Mouse (Mus musculus): Measurements from ENCODE around the gene Myl3. TPM values are rescaled to one million over a fixed set of nuclear protein-coding genes. Genes with fewer than 3 reads are reported as not detected.

Myl3 gene
- polyA plus RNA-seq, 1 experiment from 2014 or later = 4,569 TPM

DNA sequence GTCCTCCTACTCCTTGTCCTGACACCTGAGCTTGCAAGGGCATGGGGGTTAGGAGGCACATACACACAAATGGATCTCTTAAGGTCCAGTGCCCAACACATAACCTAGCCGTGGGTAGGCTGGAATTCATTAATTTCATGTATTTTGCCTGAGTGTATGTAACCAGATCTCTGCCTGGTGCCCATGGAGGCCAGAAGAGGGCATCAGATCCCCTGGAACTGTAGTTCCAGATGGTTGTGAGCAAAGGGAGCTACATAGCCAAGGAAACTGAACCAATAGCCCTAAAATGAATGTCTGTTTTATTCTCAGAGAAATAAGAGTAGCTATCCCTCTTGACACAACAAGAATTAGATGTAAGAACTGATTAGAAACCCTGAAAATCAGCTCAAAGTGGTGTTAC lies 26.2 kb upstream of the Myl3 start:
- ATAC-seq (ENCODE audit: insufficient number of reproducible peaks, insufficient read depth, low FRiP score, low read depth) = no peak
- H3K4me1 ChIP-seq (ENCODE audit: control insufficient read depth in 2 of 2, insufficient read depth in 2 of 2, low read length in 2 of 2) = peaks cover 0 to 4% of the 10 kb centered on the region in 2 experiments; a peak in 2 of 4 replicates
- H3K27me3 ChIP-seq (ENCODE audit: control insufficient read depth, insufficient read depth, low read length) = no peaks in the 10 kb centered on the region
- no peak overlapping the region for H3K4me2 ChIP-seq (ENCODE audit: low read length)
- H3K36me3 ChIP-seq (ENCODE audit: control insufficient read depth, insufficient read depth, low read length) = peaks cover 43% of the 10 kb centered on the region
- H3K9ac ChIP-seq (ENCODE audit: low read length) = no peak overlapping the region
- 59% methylated on average over 1 of the region's 1 CpGs for WGBS
- no peak overlapping the region for H3K4me3 ChIP-seq (ENCODE audit: control insufficient read depth in 1 of 2, insufficient read depth in 1 of 2, low read depth in 1 of 2, low read length in 2 of 2)
- H3K27ac ChIP-seq (replicated peaks in 1 of 2; ENCODE audit: control insufficient read depth in 1 of 2, insufficient read depth in 1 of 2, low read depth in 2 of 2, low read length in 2 of 2) = no peak overlapping the region
- H3K9me3 ChIP-seq (ENCODE audit: control insufficient read depth, low read length) = no peaks in the 10 kb centered on the region

DNA sequence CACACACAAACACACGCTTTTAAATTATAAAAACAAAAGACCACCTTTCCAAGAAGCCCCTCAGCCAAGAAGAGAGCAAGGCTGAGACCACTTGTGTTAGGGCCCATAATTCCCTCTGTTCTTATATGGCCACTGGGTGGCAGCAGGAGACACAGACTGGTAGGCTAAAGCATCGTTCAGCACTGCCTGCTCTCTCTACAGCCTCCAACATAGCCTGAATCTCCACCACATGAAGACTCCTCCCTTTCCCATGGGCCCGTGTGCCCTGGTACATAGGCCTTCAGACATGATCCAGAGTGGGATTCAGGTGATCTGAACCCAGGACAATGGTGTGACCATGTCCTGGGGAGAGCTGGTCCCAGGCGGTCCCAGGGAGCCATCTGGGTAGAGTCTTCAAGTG lies 24.9 kb upstream of the Myl3 start:
- H3K9ac ChIP-seq (ENCODE audit: low read length) = no peak overlapping the region
- H3K27me3 ChIP-seq (ENCODE audit: control insufficient read depth, insufficient read depth, low read length) = no peaks in the 10 kb centered on the region
- H3K4me2 ChIP-seq (ENCODE audit: low read length) = no peak overlapping the region
- 33% methylated on average over 4 of the region's 4 CpGs for WGBS
- peaks cover 0 to 4% of the 10 kb centered on the region in 2 experiments; a peak in 2 of 4 replicates for H3K4me1 ChIP-seq (ENCODE audit: control insufficient read depth in 2 of 2, insufficient read depth in 2 of 2, low read length in 2 of 2)
- ATAC-seq (ENCODE audit: insufficient number of reproducible peaks, insufficient read depth, low FRiP score, low read depth) = peak; percentile 28; the same call in 1 of the 2 replicates
- no peaks in the 10 kb centered on the region for H3K9me3 ChIP-seq (ENCODE audit: control insufficient read depth, low read length)
- H3K4me3 ChIP-seq (ENCODE audit: control insufficient read depth in 1 of 2, insufficient read depth in 1 of 2, low read depth in 1 of 2, low read length in 2 of 2) = no peak overlapping the region
- peaks cover 40% of the 10 kb centered on the region for H3K36me3 ChIP-seq (ENCODE audit: control insufficient read depth, insufficient read depth, low read length)
- no peak overlapping the region for H3K27ac ChIP-seq (replicated peaks in 1 of 2; ENCODE audit: control insufficient read depth in 1 of 2, insufficient read depth in 1 of 2, low read depth in 2 of 2, low read length in 2 of 2)

GRCm38 (mm10) chr9:110718071-110718470 lies 23.6 kb upstream of the Myl3 start:
- peaks cover 38% of the 10 kb centered on the region for H3K36me3 ChIP-seq (ENCODE audit: control insufficient read depth, insufficient read depth, low read length)
- 80% methylated on average over 6 of the region's 6 CpGs for WGBS
- no peak overlapping the region for H3K27ac ChIP-seq (replicated peaks in 1 of 2; ENCODE audit: control insufficient read depth in 1 of 2, insufficient read depth in 1 of 2, low read depth in 2 of 2, low read length in 2 of 2)
- H3K4me2 ChIP-seq (ENCODE audit: low read length) = no peak overlapping the region
- peaks cover 0 to 4% of the 10 kb centered on the region in 2 experiments; a peak in 2 of 4 replicates for H3K4me1 ChIP-seq (ENCODE audit: control insufficient read depth in 2 of 2, insufficient read depth in 2 of 2, low read length in 2 of 2)
- no peaks in the 10 kb centered on the region for H3K9me3 ChIP-seq (ENCODE audit: control insufficient read depth, low read length)
- no peak for ATAC-seq (ENCODE audit: insufficient number of reproducible peaks, insufficient read depth, low FRiP score, low read depth)
- no peaks in the 10 kb centered on the region for H3K27me3 ChIP-seq (ENCODE audit: control insufficient read depth, insufficient read depth, low read length)
- H3K4me3 ChIP-seq (ENCODE audit: control insufficient read depth in 1 of 2, insufficient read depth in 1 of 2, low read depth in 1 of 2, low read length in 2 of 2) = no peak overlapping the region
- H3K9ac ChIP-seq (ENCODE audit: low read length) = no peak overlapping the region

DNA sequence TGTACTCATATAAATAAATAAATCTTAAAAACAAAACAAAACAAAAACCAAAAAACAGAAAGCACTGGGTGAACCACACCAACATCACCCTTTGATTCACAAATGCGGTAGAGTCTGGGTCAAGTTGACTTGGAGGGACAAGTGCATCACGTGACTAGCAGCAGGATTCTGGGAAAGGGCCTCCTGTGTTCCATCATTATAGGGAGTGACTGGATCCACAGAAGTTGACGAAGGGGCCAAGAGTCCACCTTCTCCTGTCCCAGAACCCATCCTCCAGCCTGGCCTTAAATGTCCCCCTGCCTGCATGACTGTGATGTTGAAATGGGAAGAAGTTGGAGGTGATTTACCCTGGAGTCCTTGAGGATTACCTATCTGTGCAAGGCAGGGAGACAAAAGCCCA lies 22.9 kb upstream of the Myl3 start:
- H3K9ac ChIP-seq (ENCODE audit: low read length) = no peak overlapping the region
- ATAC-seq (ENCODE audit: insufficient number of reproducible peaks, insufficient read depth, low FRiP score, low read depth) = no peak
- H3K36me3 ChIP-seq (ENCODE audit: control insufficient read depth, insufficient read depth, low read length) = peaks cover 35% of the 10 kb centered on the region
- no peaks in the 10 kb centered on the region for H3K9me3 ChIP-seq (ENCODE audit: control insufficient read depth, low read length)
- no peaks in the 10 kb centered on the region for H3K27me3 ChIP-seq (ENCODE audit: control insufficient read depth, insufficient read depth, low read length)
- no peak overlapping the region for H3K4me2 ChIP-seq (ENCODE audit: low read length)
- no peak overlapping the region for H3K27ac ChIP-seq (replicated peaks in 1 of 2; ENCODE audit: control insufficient read depth in 1 of 2, insufficient read depth in 1 of 2, low read depth in 2 of 2, low read length in 2 of 2)
- H3K4me1 ChIP-seq (ENCODE audit: control insufficient read depth in 2 of 2, insufficient read depth in 2 of 2, low read length in 2 of 2) = peaks cover 0 to 4% of the 10 kb centered on the region in 2 experiments; a peak in 2 of 4 replicates
- no peak overlapping the region for H3K4me3 ChIP-seq (ENCODE audit: control insufficient read depth in 1 of 2, insufficient read depth in 1 of 2, low read depth in 1 of 2, low read length in 2 of 2)
- WGBS = 66% methylated on average over 3 of the region's 3 CpGs

GRCm38 (mm10) chr9:110719977-110720376 lies 21.7 kb upstream of the Myl3 start:
- Histone ChIP-seq H3K4me3 (ENCODE audit: control insufficient read depth in 1 of 2, insufficient read depth in 1 of 2, low read depth in 1 of 2, low read length in 2 of 2) (no peak overlapping the region), H3K27ac (replicated peaks in 1 of 2; ENCODE audit: control insufficient read depth in 1 of 2, insufficient read depth in 1 of 2, low read depth in 2 of 2, low read length in 2 of 2) (no peak overlapping the region), H3K4me1 (ENCODE audit: control insufficient read depth in 2 of 2, insufficient read depth in 2 of 2, low read length in 2 of 2) (peaks cover 0 to 4% of the 10 kb centered on the region in 2 experiments; a peak in 2 of 4 replicates), H3K9ac (ENCODE audit: low read length) (peak overlapping the region; percentile 38; the same call in 1 of the 2 replicates), H3K27me3 (ENCODE audit: control insufficient read depth, insufficient read depth, low read length) (no peaks in the 10 kb centered on the region), H3K36me3 (ENCODE audit: control insufficient read depth, insufficient read depth, low read length) (peaks cover 41% of the 10 kb centered on the region), H3K4me2 (ENCODE audit: low read length) (no peak overlapping the region), H3K9me3 (ENCODE audit: control insufficient read depth, low read length) (no peaks in the 10 kb centered on the region)
- no peak for ATAC-seq (ENCODE audit: insufficient number of reproducible peaks, insufficient read depth, low FRiP score, low read depth)
- 71% methylated on average over 5 of the region's 5 CpGs for WGBS

DNA sequence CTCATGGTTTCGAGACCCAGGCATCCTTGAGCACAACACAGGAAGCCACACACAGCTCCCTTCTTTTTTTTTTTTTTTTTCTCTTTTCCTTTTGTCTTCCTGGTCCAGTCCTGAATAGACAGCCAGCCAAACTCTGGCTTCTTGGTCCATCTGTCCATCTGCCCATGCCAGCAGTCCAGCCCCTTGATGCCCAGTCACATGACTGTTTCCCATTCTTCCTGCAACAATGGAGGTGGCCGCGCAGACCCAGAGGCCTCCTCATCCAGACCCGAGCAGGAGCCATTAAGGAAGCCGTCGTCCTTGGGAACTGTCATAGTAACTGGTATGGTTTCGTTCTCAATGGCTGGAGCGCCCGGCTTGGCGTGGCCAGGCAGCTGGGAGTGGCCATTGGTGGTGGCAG lies 19.6 kb upstream of the Myl3 start:
- Histone ChIP-seq H3K4me1 (ENCODE audit: control insufficient read depth in 2 of 2, insufficient read depth in 2 of 2, low read length in 2 of 2) (peaks cover 8 to 16% of the 10 kb centered on the region in 2 experiments; a peak in 3 of 4 replicates), H3K27me3 (ENCODE audit: control insufficient read depth, insufficient read depth, low read length) (0 out of 2 replicates have a peak, but pooled peaks cover under 1% of the 10 kb centered on the region), H3K9ac (ENCODE audit: low read length) (no peak overlapping the region), H3K27ac (replicated peaks in 1 of 2; ENCODE audit: control insufficient read depth in 1 of 2, insufficient read depth in 1 of 2, low read depth in 2 of 2, low read length in 2 of 2) (no peak overlapping the region), H3K4me2 (ENCODE audit: low read length) (no peak overlapping the region), H3K4me3 (ENCODE audit: control insufficient read depth in 1 of 2, insufficient read depth in 1 of 2, low read depth in 1 of 2, low read length in 2 of 2) (no peak overlapping the region), H3K36me3 (ENCODE audit: control insufficient read depth, insufficient read depth, low read length) (peaks cover 50% of the 10 kb centered on the region), H3K9me3 (ENCODE audit: control insufficient read depth, low read length) (no peaks in the 10 kb centered on the region)
- 87% methylated on average over 10 of the region's 10 CpGs for WGBS
- ATAC-seq (ENCODE audit: insufficient number of reproducible peaks, insufficient read depth, low FRiP score, low read depth) = no peak

- no peak overlapping the region for H3K4me3 ChIP-seq (ENCODE audit: control insufficient read depth in 1 of 2, insufficient read depth in 1 of 2, low read depth in 1 of 2, low read length in 2 of 2)
- H3K27me3 ChIP-seq (ENCODE audit: control insufficient read depth, insufficient read depth, low read length) = peaks cover 8% of the 10 kb centered on the region; the same call in 1 of the 2 replicates
- 28% methylated on average over 9 of the region's 9 CpGs for WGBS
- peak overlapping the region; percentile 38; the same call in 1 of the 2 replicates for H3K9ac ChIP-seq (ENCODE audit: low read length)
- no peak for ATAC-seq (ENCODE audit: insufficient number of reproducible peaks, insufficient read depth, low FRiP score, low read depth)
- H3K27ac ChIP-seq (replicated peaks in 1 of 2; ENCODE audit: control insufficient read depth in 1 of 2, insufficient read depth in 1 of 2, low read depth in 2 of 2, low read length in 2 of 2) = no peak overlapping the region
- H3K9me3 ChIP-seq (ENCODE audit: control insufficient read depth, low read length) = no peaks in the 10 kb centered on the region
- H3K4me1 ChIP-seq (ENCODE audit: control insufficient read depth in 2 of 2, insufficient read depth in 2 of 2, low read length in 2 of 2) = peaks cover 8 to 18% of the 10 kb centered on the region in 2 experiments; a peak in 3 of 4 replicates
- peaks cover 68% of the 10 kb centered on the region for H3K36me3 ChIP-seq (ENCODE audit: control insufficient read depth, insufficient read depth, low read length)
- H3K4me2 ChIP-seq (ENCODE audit: low read length) = no peak overlapping the region
Measured at GRCm38 (mm10) chr9:110725721-110726135, 15.9 kb upstream of the Myl3 start.

DNA sequence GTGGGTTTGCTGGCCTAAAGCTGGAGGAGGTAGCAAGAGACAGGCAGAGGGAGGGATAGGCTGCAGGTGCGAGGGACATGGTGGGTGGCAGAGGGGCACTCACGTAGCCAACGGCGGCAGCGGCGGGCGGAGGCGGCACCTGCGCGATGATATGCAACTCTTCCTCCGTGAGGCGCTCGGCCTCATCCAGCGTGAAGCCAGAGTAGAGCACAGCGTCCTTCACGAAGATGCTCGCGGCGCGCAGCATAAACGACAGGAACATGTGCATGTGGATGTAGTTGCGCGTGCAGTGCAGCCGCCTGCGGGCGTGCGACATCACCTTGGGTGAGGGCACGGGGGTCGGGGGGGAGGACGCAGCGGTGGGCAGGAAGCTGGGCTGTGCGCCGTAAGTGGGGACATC lies 14.8 kb upstream of the Myl3 start:
- Histone ChIP-seq H3K4me2 (ENCODE audit: low read length) (no peak overlapping the region), H3K27me3 (ENCODE audit: control insufficient read depth, insufficient read depth, low read length) (peaks cover 8% of the 10 kb centered on the region; the same call in 1 of the 2 replicates), H3K36me3 (ENCODE audit: control insufficient read depth, insufficient read depth, low read length) (peaks cover 59% of the 10 kb centered on the region), H3K27ac (replicated peaks in 1 of 2; ENCODE audit: control insufficient read depth in 1 of 2, insufficient read depth in 1 of 2, low read depth in 2 of 2, low read length in 2 of 2) (no peak overlapping the region), H3K9me3 (ENCODE audit: control insufficient read depth, low read length) (no peaks in the 10 kb centered on the region), H3K4me1 (ENCODE audit: control insufficient read depth in 2 of 2, insufficient read depth in 2 of 2, low read length in 2 of 2) (peaks cover 8 to 28% of the 10 kb centered on the region in 2 experiments; a peak in 3 of 4 replicates), H3K4me3 (ENCODE audit: control insufficient read depth in 1 of 2, insufficient read depth in 1 of 2, low read depth in 1 of 2, low read length in 2 of 2) (no peak overlapping the region), H3K9ac (ENCODE audit: low read length) (no peak overlapping the region)
- ATAC-seq (ENCODE audit: insufficient number of reproducible peaks, insufficient read depth, low FRiP score, low read depth) = no peak
- 58% methylated on average over 33 of the region's 33 CpGs for WGBS
